Mouse (Mus musculus) activated CD4-positive, CD25-positive, alpha-beta regulatory T cell, adult 9 weeks (primary cell): Measurements from ENCODE around the gene Pcyt2. TPM values are rescaled to one million over a fixed set of nuclear protein-coding genes. Genes with fewer than 3 reads are reported as not detected.

Source experiments
- polyA plus RNA-seq: library from polyadenylated mRNA; unstranded; fragments of 100-300 nt; shearing (Covaris generic); gene quantifications from one replicate; pipeline ENCODE4 v1.2.1, GENCODE M21; 2017

The Pcyt2 gene
- polyA plus RNA-seq, result 156 TPM

GRCm38 (mm10) chr11:120617519-120618112 is at the start of gene Pcyt2:
Gene Pcyt2, minus strand, starts transcription at chr11:120617936.

GRCm38 (mm10) chr11:120661076-120661460 is 43.3 kb upstream of the Pcyt2 start, which contains the start of gene Notum:
Gene Notum, minus strand, starts transcription at chr11:120661175.

GRCm38 (mm10) chr11:120648001-120648476 is 30.3 kb upstream of the Pcyt2 start, which contains the start of gene Myadml2:
Gene Myadml2, minus strand, starts transcription at chr11:120648158.

GRCm38 (mm10) chr11:120643601-120643987 is 25.9 kb upstream of the Pcyt2 start, which contains the start of gene Pycr1:
Gene Pycr1, minus strand, starts transcription at chr11:120643769.

GRCm38 (mm10) chr11:120633520-120634343 is 16.0 kb upstream of the Pcyt2 start, which contains the start of gene Mafg:
Gene Mafg, minus strand, starts transcription at chr11:120633600.

GRCm38 (mm10) chr11:120625152-120625775 is 7.5 kb upstream of the Pcyt2 start, which contains the start of gene Sirt7:
Gene Sirt7, minus strand, starts transcription at chr11:120625240.

GRCm38 (mm10) chr11:120608241-120609034 is 9.3 kb downstream of the Pcyt2 start, which contains the start of gene Npb:
Gene Npb, plus strand, starts transcription at chr11:120608477.

GRCm38 (mm10) chr11:120598283-120598989 is 19.3 kb downstream of the Pcyt2 start, which contains the start of the genes Alyref and Anapc11:
Gene Alyref, minus strand, starts transcription at chr11:120598365.
Gene Anapc11, plus strand, starts transcription at chr11:120598421.

GRCm38 (mm10) chr11:120581490-120582267 is 36.1 kb downstream of the Pcyt2 start, which contains the start of gene Arhgdia:
Gene Arhgdia, minus strand, starts transcription at chr11:120581624.

GRCm38 (mm10) chr11:120572752-120573584 is 44.8 kb downstream of the Pcyt2 start, which contains the start of gene P4hb:
Gene P4hb, minus strand, starts transcription at chr11:120573253.

Other genes with a start within 250 kb of the Pcyt2 start
- gene Faap100, start 239.2 kb downstream of the Pcyt2 start, polyA plus RNA-seq, result 28.3 TPM
- 10.3 TPM for gene Nploc4, start 180.2 kb downstream of the Pcyt2 start, polyA plus RNA-seq
- gene Tspan10, start 175.3 kb downstream of the Pcyt2 start, polyA plus RNA-seq, result not detected
- gene Pde6g, start 164.4 kb downstream of the Pcyt2 start, polyA plus RNA-seq, result 0.45 TPM
- 11.6 TPM for gene Oxld1, start 159.9 kb downstream of the Pcyt2 start, polyA plus RNA-seq
- 51.9 TPM for gene Ccdc137, start 159.8 kb downstream of the Pcyt2 start, polyA plus RNA-seq
- gene Arl16, start 150.3 kb downstream of the Pcyt2 start, polyA plus RNA-seq, result 36.2 TPM
- 82.5 TPM for gene Mrpl12, start 133.3 kb downstream of the Pcyt2 start, polyA plus RNA-seq
- 8.4 TPM for gene Slc25a10, start 126.1 kb downstream of the Pcyt2 start, polyA plus RNA-seq
- gene Gcgr, start 87.2 kb downstream of the Pcyt2 start, polyA plus RNA-seq, result not detected
- 101 TPM for gene Mcrip1, start 68.2 kb downstream of the Pcyt2 start, polyA plus RNA-seq
- not detected for gene Ppp1r27, start 66.8 kb downstream of the Pcyt2 start, polyA plus RNA-seq
- gene P4hb, start 44.7 kb downstream of the Pcyt2 start, polyA plus RNA-seq, result 240 TPM
- 868 TPM for gene Arhgdia, start 36.3 kb downstream of the Pcyt2 start, polyA plus RNA-seq
- 6.0 TPM for gene Alyref, start 19.6 kb downstream of the Pcyt2 start, polyA plus RNA-seq
- gene Anapc11, start 19.5 kb downstream of the Pcyt2 start, polyA plus RNA-seq, result 135 TPM
- 0.55 TPM for gene Npb, start 9.5 kb downstream of the Pcyt2 start, polyA plus RNA-seq
- gene Sirt7, start 7.3 kb upstream of the Pcyt2 start, polyA plus RNA-seq, result 199 TPM
- 11.0 TPM for gene Mafg, start 15.7 kb upstream of the Pcyt2 start, polyA plus RNA-seq
- 0.64 TPM for gene Pycr1, start 25.8 kb upstream of the Pcyt2 start, polyA plus RNA-seq
- not detected for gene Myadml2, start 30.2 kb upstream of the Pcyt2 start, polyA plus RNA-seq
- not detected for gene Notum, start 43.2 kb upstream of the Pcyt2 start, polyA plus RNA-seq
- 132 TPM for gene Aspscr1, start 55.0 kb upstream of the Pcyt2 start, polyA plus RNA-seq
- gene Cenpx, start 95.8 kb upstream of the Pcyt2 start, polyA plus RNA-seq, result 117 TPM
- 70.9 TPM for gene Lrrc45, start 96.0 kb upstream of the Pcyt2 start, polyA plus RNA-seq
- not detected for gene Rac3, start 103.5 kb upstream of the Pcyt2 start, polyA plus RNA-seq
- gene Dcxr, start 109.3 kb upstream of the Pcyt2 start, polyA plus RNA-seq, result 19.4 TPM
- gene Cbr2, start 114.2 kb upstream of the Pcyt2 start, polyA plus RNA-seq, result not detected
- gene Hmga1b, start 144.9 kb upstream of the Pcyt2 start, polyA plus RNA-seq, result 1.3 TPM
- gene Rfng, start 166.3 kb upstream of the Pcyt2 start, polyA plus RNA-seq, result 2.7 TPM
- gene Gps1, start 166.3 kb upstream of the Pcyt2 start, polyA plus RNA-seq, result 152 TPM
- gene Dus1l, start 178.5 kb upstream of the Pcyt2 start, polyA plus RNA-seq, result 70.6 TPM
- 68.8 TPM for gene Fasn, start 206.6 kb upstream of the Pcyt2 start, polyA plus RNA-seq